Mouse (Mus musculus): ENCODE measurements around the gene Lpar3. TPM values are rescaled to one million over a fixed set of nuclear protein-coding genes. Genes with fewer than 3 reads are reported as not detected.

The Lpar3 gene
- polyA plus RNA-seq, 1 experiment from 2014 or later = 39.9 TPM

- Histone ChIP-seq H3K27ac (ENCODE audit: low read depth, low read length) (no peak overlapping the region), H3K4me3 (ENCODE audit: low read depth, low read length) (no peak overlapping the region), H3K4me2 (no peak overlapping the region), H3K4me1 (ENCODE audit: control insufficient read depth, insufficient read depth, low read length) (peaks cover 6% of the 10 kb centered on the region; the same call in 1 of the 2 replicates), H3K36me3 (ENCODE audit: control insufficient read depth, insufficient read depth, low read length) (no peaks in the 10 kb centered on the region), H3K9me3 (replicated peaks; ENCODE audit: control insufficient read depth, low read length) (no peaks in the 10 kb centered on the region), H3K9ac (ENCODE audit: low read depth, low read length) (no peak overlapping the region), H3K27me3 (ENCODE audit: control insufficient read depth, insufficient read depth, low read length) (0 out of 2 replicates have a peak, but pooled peaks cover under 1% of the 10 kb centered on the region)
- WGBS (ENCODE audit: insufficient replicate concordance) = 89% methylated on average over 3 of the region's 3 CpGs
- ATAC-seq (replicated peaks; ENCODE audit: insufficient number of reproducible peaks, low FRiP score, low TSS enrichment) = no peak
Measured at GRCm38 (mm10) chr3:146216561-146216960, 4.2 kb upstream of the Lpar3 start.

GRCm38 (mm10) chr3:146224271-146224670 is 3.5 kb downstream of the Lpar3 start:
- Histone ChIP-seq H3K4me3 (ENCODE audit: low read depth, low read length) (no peak overlapping the region), H3K4me2 (no peak overlapping the region), H3K4me1 (ENCODE audit: control insufficient read depth, insufficient read depth, low read length) (peaks cover 29% of the 10 kb centered on the region)

GRCm38 (mm10) chr3:146225061-146225761 is 4.4 kb downstream of the Lpar3 start:
- 73% methylated on average over 7 of the region's 7 CpGs for WGBS (ENCODE audit: insufficient replicate concordance)
- Histone ChIP-seq H3K4me3 (ENCODE audit: low read depth, low read length) (no peak overlapping the region), H3K27me3 (ENCODE audit: control insufficient read depth, insufficient read depth, low read length) (0 out of 2 replicates have a peak, but pooled peaks cover 3% of the 10 kb centered on the region), H3K4me1 (ENCODE audit: control insufficient read depth, insufficient read depth, low read length) (peaks cover 29% of the 10 kb centered on the region), H3K27ac (ENCODE audit: low read depth, low read length) (no peak overlapping the region), H3K4me2 (no peak overlapping the region; the same call in 1 of the 2 replicates), H3K36me3 (ENCODE audit: control insufficient read depth, insufficient read depth, low read length) (no peaks in the 10 kb centered on the region), H3K9me3 (replicated peaks; ENCODE audit: control insufficient read depth, low read length) (no peaks in the 10 kb centered on the region), H3K9ac (ENCODE audit: low read depth, low read length) (no peak overlapping the region)
- ATAC-seq (replicated peaks; ENCODE audit: insufficient number of reproducible peaks, low FRiP score, low TSS enrichment) = no peak

More at GRCm38 (mm10) chr3:146224271-146224670, 3.5 kb downstream of the Lpar3 start:
- Histone ChIP-seq H3K27ac (ENCODE audit: low read depth, low read length) (no peak overlapping the region), H3K36me3 (ENCODE audit: control insufficient read depth, insufficient read depth, low read length) (no peaks in the 10 kb centered on the region), H3K27me3 (ENCODE audit: control insufficient read depth, insufficient read depth, low read length) (0 out of 2 replicates have a peak, but pooled peaks cover 3% of the 10 kb centered on the region), H3K9ac (ENCODE audit: low read depth, low read length) (no peak overlapping the region), H3K9me3 (replicated peaks; ENCODE audit: control insufficient read depth, low read length) (no peaks in the 10 kb centered on the region)
- ATAC-seq (replicated peaks; ENCODE audit: insufficient number of reproducible peaks, low FRiP score, low TSS enrichment) = no peak
- WGBS (ENCODE audit: insufficient replicate concordance) = 63% methylated on average over 4 of the region's 4 CpGs

GRCm38 (mm10) chr3:146227427-146227826 is 6.7 kb downstream of the Lpar3 start:
- H3K36me3 ChIP-seq (ENCODE audit: control insufficient read depth, insufficient read depth, low read length) = no peaks in the 10 kb centered on the region
- peaks cover 38% of the 10 kb centered on the region for H3K4me1 ChIP-seq (ENCODE audit: control insufficient read depth, insufficient read depth, low read length)
- no peaks in the 10 kb centered on the region for H3K27me3 ChIP-seq (ENCODE audit: control insufficient read depth, insufficient read depth, low read length)
- no peak overlapping the region for H3K9ac ChIP-seq (ENCODE audit: low read depth, low read length)
- H3K9me3 ChIP-seq (replicated peaks; ENCODE audit: control insufficient read depth, low read length) = no peaks in the 10 kb centered on the region
- no peak overlapping the region for H3K27ac ChIP-seq (ENCODE audit: low read depth, low read length)
- ATAC-seq (replicated peaks; ENCODE audit: insufficient number of reproducible peaks, low FRiP score, low TSS enrichment) = no peak
- no peak overlapping the region for H3K4me2 ChIP-seq
- H3K4me3 ChIP-seq (ENCODE audit: low read depth, low read length) = no peak overlapping the region
- WGBS (ENCODE audit: insufficient replicate concordance) = 37% methylated on average over 3 of the region's 3 CpGs

- H3K36me3 ChIP-seq (ENCODE audit: control insufficient read depth, insufficient read depth, low read length) = no peaks in the 10 kb centered on the region
- no peaks in the 10 kb centered on the region for H3K27me3 ChIP-seq (ENCODE audit: control insufficient read depth, insufficient read depth, low read length)
- H3K4me1 ChIP-seq (ENCODE audit: control insufficient read depth, insufficient read depth, low read length) = peaks cover 40% of the 10 kb centered on the region
- H3K4me3 ChIP-seq (ENCODE audit: low read depth, low read length) = no peak overlapping the region
- WGBS (ENCODE audit: insufficient replicate concordance) = 82% methylated on average over 13 of the region's 13 CpGs
- H3K27ac ChIP-seq (ENCODE audit: low read depth, low read length) = no peak overlapping the region
- H3K9ac ChIP-seq (ENCODE audit: low read depth, low read length) = no peak overlapping the region
- H3K9me3 ChIP-seq (replicated peaks; ENCODE audit: control insufficient read depth, low read length) = no peaks in the 10 kb centered on the region
- H3K4me2 ChIP-seq = no peak overlapping the region
- ATAC-seq (replicated peaks; ENCODE audit: insufficient number of reproducible peaks, low FRiP score, low TSS enrichment) = no peak
Measured at GRCm38 (mm10) chr3:146228559-146229310, 8.0 kb downstream of the Lpar3 start.

GRCm38 (mm10) chr3:146232708-146233107 is 11.9 kb downstream of the Lpar3 start:
- H3K4me1 ChIP-seq (ENCODE audit: control insufficient read depth, insufficient read depth, low read length) = peaks cover 29% of the 10 kb centered on the region
- H3K27me3 ChIP-seq (ENCODE audit: control insufficient read depth, insufficient read depth, low read length) = no peaks in the 10 kb centered on the region
- no peaks in the 10 kb centered on the region for H3K9me3 ChIP-seq (replicated peaks; ENCODE audit: control insufficient read depth, low read length)
- 39% methylated on average over 7 of the region's 7 CpGs for WGBS (ENCODE audit: insufficient replicate concordance)
- H3K4me2 ChIP-seq = no peak overlapping the region
- H3K36me3 ChIP-seq (ENCODE audit: control insufficient read depth, insufficient read depth, low read length) = no peaks in the 10 kb centered on the region
- H3K27ac ChIP-seq (ENCODE audit: low read depth, low read length) = 0 out of 2 replicates have a peak overlapping the region, but pooled peaks have one; percentile 22
- no peak for ATAC-seq (replicated peaks; ENCODE audit: insufficient number of reproducible peaks, low FRiP score, low TSS enrichment)
- 0 out of 2 replicates have a peak overlapping the region, but pooled peaks have one; percentile 39 for H3K9ac ChIP-seq (ENCODE audit: low read depth, low read length)
- H3K4me3 ChIP-seq (ENCODE audit: low read depth, low read length) = no peak overlapping the region

- peaks cover 27% of the 10 kb centered on the region for H3K4me1 ChIP-seq (ENCODE audit: control insufficient read depth, insufficient read depth, low read length)
- no peaks in the 10 kb centered on the region for H3K36me3 ChIP-seq (ENCODE audit: control insufficient read depth, insufficient read depth, low read length)
- H3K4me2 ChIP-seq = no peak overlapping the region
- H3K4me3 ChIP-seq (ENCODE audit: low read depth, low read length) = no peak overlapping the region
- no peaks in the 10 kb centered on the region for H3K27me3 ChIP-seq (ENCODE audit: control insufficient read depth, insufficient read depth, low read length)
- no peak overlapping the region for H3K27ac ChIP-seq (ENCODE audit: low read depth, low read length)
- no peak for ATAC-seq (replicated peaks; ENCODE audit: insufficient number of reproducible peaks, low FRiP score, low TSS enrichment)
- no peak overlapping the region for H3K9ac ChIP-seq (ENCODE audit: low read depth, low read length)
- H3K9me3 ChIP-seq (replicated peaks; ENCODE audit: control insufficient read depth, low read length) = no peaks in the 10 kb centered on the region
- 51% methylated on average over 4 of the region's 4 CpGs for WGBS (ENCODE audit: insufficient replicate concordance)
Measured at GRCm38 (mm10) chr3:146233741-146234140, 13.0 kb downstream of the Lpar3 start.

- no peak for ATAC-seq (replicated peaks; ENCODE audit: insufficient number of reproducible peaks, low FRiP score, low TSS enrichment)
- Histone ChIP-seq H3K4me3 (ENCODE audit: low read depth, low read length) (no peak overlapping the region), H3K36me3 (ENCODE audit: control insufficient read depth, insufficient read depth, low read length) (no peaks in the 10 kb centered on the region), H3K9ac (ENCODE audit: low read depth, low read length) (no peak overlapping the region), H3K27ac (ENCODE audit: low read depth, low read length) (no peak overlapping the region), H3K27me3 (ENCODE audit: control insufficient read depth, insufficient read depth, low read length) (no peaks in the 10 kb centered on the region), H3K4me2 (no peak overlapping the region), H3K4me1 (ENCODE audit: control insufficient read depth, insufficient read depth, low read length) (peaks cover 27% of the 10 kb centered on the region), H3K9me3 (replicated peaks; ENCODE audit: control insufficient read depth, low read length) (no peaks in the 10 kb centered on the region)
- 66% methylated on average over 10 of the region's 10 CpGs for WGBS (ENCODE audit: insufficient replicate concordance)
Measured at GRCm38 (mm10) chr3:146234530-146234929, 13.8 kb downstream of the Lpar3 start.

Measured in heart, embryonic 11.5 days (tissue).